Mouse (Mus musculus) CH12.LX (cell line): Measurements from ENCODE around the gene Il17c. TPM values are rescaled to one million over a fixed set of nuclear protein-coding genes. Genes with fewer than 3 reads are reported as not detected.
A peak's percentile ranks its signal among the peaks of the same experiment; 100 is the strongest.

Experiments used
- DNase-seq: peaks from one replicate; pipeline ENCODE4 v3.0.0-alpha.2; 2013; ENCODE audit errors: extremely low read depth
- H3K27ac ChIP-seq: 2 replicates; pipeline ENCODE4 v1.5.1; 2012; ENCODE audit warnings: low read depth, mild to moderate bottlenecking, control low read depth, moderate library complexity; ENCODE audit not compliant: insufficient read depth
- H3K27me3 ChIP-seq: replicated peaks from 2 replicates; pipeline ENCODE3; 2012; ENCODE audit warnings: inconsistent platforms
- H3K36me3 ChIP-seq, 2 experiments: replicated peaks in 1 of 2; 2 replicates each; pipeline versions ENCODE3 to v1.6.1; 2012; ENCODE audit warnings: inconsistent platforms in 1 of 2, low read length in 1 of 2, mild to moderate bottlenecking in 1 of 2, mixed read lengths in 1 of 2, moderate library complexity in 1 of 2; ENCODE audit not compliant: control insufficient read depth in 1 of 2, insufficient read depth in 1 of 2
- H3K4me1 ChIP-seq, 2 experiments: 2 replicates each; pipeline ENCODE4 v1.6.1; 2012; ENCODE audit warnings: inconsistent platforms in 1 of 2, moderate library complexity in 1 of 2; ENCODE audit not compliant: insufficient read depth in 2 of 2, control insufficient read depth in 1 of 2
- H3K4me2 ChIP-seq: 2 replicates; pipeline ENCODE4 v1.6.1; 2012; ENCODE audit warnings: low read depth, mild to moderate bottlenecking, control low read depth; ENCODE audit not compliant: poor library complexity, insufficient read depth, severe bottlenecking
- H3K4me3 ChIP-seq, 3 experiments: fragments of 150-350 bp in 1 of 3; sonication (generic) in 1 of 3; replicated peaks in 1 of 3; 2 replicates each; pipeline versions ENCODE3 to v1.5.1; 2011 to 2012; ENCODE audit warnings: low read depth in 2 of 3, low read length in 2 of 3, mild to moderate bottlenecking in 2 of 3, moderate library complexity in 2 of 3, control low read depth in 1 of 3, improper control_type of control experiment in 1 of 3, inconsistent platforms in 1 of 3, mixed read lengths in 1 of 3; ENCODE audit not compliant: poor library complexity in 1 of 3
- H3K79me2 ChIP-seq: replicated peaks from 2 replicates; pipeline ENCODE4 v1.6.1; 2012; ENCODE audit warnings: mild to moderate bottlenecking, moderate library complexity; ENCODE audit not compliant: control insufficient read depth, poor library complexity, insufficient read depth, severe bottlenecking; ENCODE audit errors: extremely low read depth
- H3K9ac ChIP-seq: 2 replicates; pipeline ENCODE4 v1.6.1; 2012; ENCODE audit warnings: low read depth, mild to moderate bottlenecking, control low read depth, moderate library complexity; ENCODE audit not compliant: insufficient read depth
- H3K9me3 ChIP-seq: replicated peaks from 2 replicates; pipeline ENCODE3; 2012; ENCODE audit warnings: low read length, inconsistent platforms, mixed read lengths
- CHD2 ChIP-seq: IDR thresholded peaks from 2 replicates; pipeline ENCODE4 v1.6.1; 2011; ENCODE audit warnings: low read length, improper control_type of control experiment
- CTCF ChIP-seq, 2 experiments: IDR thresholded peaks in 1 of 2; conservative IDR thresholded peaks in 1 of 2; 2 replicates each; pipeline ENCODE4 v1.5.1; 2011 to 2012; ENCODE audit warnings: low read depth in 2 of 2, low read length in 2 of 2, improper control_type of control experiment in 1 of 2, inconsistent platforms in 1 of 2, mild to moderate bottlenecking in 1 of 2, moderate library complexity in 1 of 2
- E2F4 ChIP-seq: IDR thresholded peaks from 2 replicates; pipeline ENCODE4 v1.6.1; 2011; ENCODE audit warnings: low read depth, low read length, improper control_type of control experiment; ENCODE audit not compliant: insufficient replicate concordance
- ELF1 ChIP-seq: IDR thresholded peaks from 2 replicates; pipeline ENCODE4 v1.6.1; 2014; ENCODE audit warnings: low read depth, mild to moderate bottlenecking, inconsistent platforms, low read length, improper control_type of control experiment
- ETS1 ChIP-seq: conservative IDR thresholded peaks from 2 replicates; pipeline ENCODE4 v1.6.1; 2012; ENCODE audit warnings: low read depth, mild to moderate bottlenecking, inconsistent platforms, low read length, improper control_type of control experiment, moderate library complexity
- GABPA ChIP-seq: IDR thresholded peaks from 2 replicates; pipeline ENCODE4 v1.6.1; 2012; ENCODE audit warnings: low read depth, low read length, improper control_type of control experiment, inconsistent platforms; ENCODE audit not compliant: insufficient replicate concordance
- HCFC1 ChIP-seq: IDR thresholded peaks from 2 replicates; pipeline ENCODE4 v1.6.1; 2012; ENCODE audit warnings: low read depth, mild to moderate bottlenecking, inconsistent platforms, low read length, improper control_type of control experiment
- JUND ChIP-seq: conservative IDR thresholded peaks from 2 replicates; pipeline ENCODE4 v1.6.1; 2011; ENCODE audit warnings: low read depth, low read length, improper control_type of control experiment
- MAFK ChIP-seq: IDR thresholded peaks from 2 replicates; pipeline ENCODE4 v1.6.1; 2011; ENCODE audit warnings: low read length, improper control_type of control experiment; ENCODE audit not compliant: insufficient replicate concordance
- MAX ChIP-seq: IDR thresholded peaks from 2 replicates; pipeline ENCODE4 v1.6.1; 2011; ENCODE audit warnings: low read length, improper control_type of control experiment
- MAZ ChIP-seq: IDR thresholded peaks from 2 replicates; pipeline ENCODE4 v1.6.1; 2012; ENCODE audit warnings: low read depth, mild to moderate bottlenecking, inconsistent platforms, low read length, improper control_type of control experiment, moderate library complexity
- MXI1 ChIP-seq: IDR thresholded peaks from 2 replicates; pipeline ENCODE4 v1.6.1; 2011; ENCODE audit warnings: mild to moderate bottlenecking, low read depth, low read length, improper control_type of control experiment
- NRF1 ChIP-seq: IDR thresholded peaks from 2 replicates; pipeline ENCODE4 v1.6.1; 2014; ENCODE audit warnings: low read depth, mild to moderate bottlenecking, inconsistent platforms, low read length, improper control_type of control experiment, moderate library complexity
- PAX5 ChIP-seq: IDR thresholded peaks from 2 replicates; pipeline ENCODE4 v1.6.1; 2012; ENCODE audit warnings: low read length, inconsistent platforms, mixed read lengths
- POLR2A ChIP-seq: IDR thresholded peaks from 2 replicates; pipeline ENCODE4 v1.6.1; 2011; ENCODE audit warnings: low read depth, mild to moderate bottlenecking, improper control_type of control experiment, low read length
- POLR2AphosphoS2 ChIP-seq: IDR thresholded peaks from 2 replicates; pipeline ENCODE4 v1.6.1; 2011; ENCODE audit warnings: low read depth, low read length, improper control_type of control experiment
- RAD21 ChIP-seq: IDR thresholded peaks from 2 replicates; pipeline ENCODE4 v1.6.1; 2011; ENCODE audit warnings: low read depth, mild to moderate bottlenecking, low read length, improper control_type of control experiment, moderate library complexity
- SIN3A ChIP-seq: IDR thresholded peaks from 2 replicates; pipeline ENCODE4 v1.6.1; 2012; ENCODE audit warnings: low read length, improper control_type of control experiment, inconsistent platforms
- SMC3 ChIP-seq: IDR thresholded peaks from 2 replicates; pipeline ENCODE4 v1.6.1; 2011; ENCODE audit warnings: low read depth, low read length, improper control_type of control experiment
- TCF12 ChIP-seq: IDR thresholded peaks from 2 replicates; pipeline ENCODE4 v1.6.1; 2014; ENCODE audit warnings: low read depth, mild to moderate bottlenecking, inconsistent platforms, low read length, improper control_type of control experiment
- USF1 ChIP-seq: IDR thresholded peaks from 2 replicates; pipeline ENCODE4 v1.6.1; 2014; ENCODE audit warnings: low read depth, mild to moderate bottlenecking, inconsistent platforms, low read length, improper control_type of control experiment
- USF2 ChIP-seq: conservative IDR thresholded peaks from 2 replicates; pipeline ENCODE4 v1.6.1; 2011; ENCODE audit warnings: low read depth, low read length, improper control_type of control experiment
- ZKSCAN1 ChIP-seq: IDR thresholded peaks from 2 replicates; pipeline ENCODE4 v1.6.1; 2012; ENCODE audit warnings: low read depth, inconsistent platforms, low read length, improper control_type of control experiment, borderline replicate concordance
- ZMIZ1 ChIP-seq: IDR thresholded peaks from 2 replicates; pipeline ENCODE4 v1.6.1; 2012; ENCODE audit warnings: low read depth, mild to moderate bottlenecking, inconsistent platforms, low read length, improper control_type of control experiment
- ZNF384 ChIP-seq: IDR thresholded peaks from 2 replicates; pipeline ENCODE4 v1.6.1; 2012; ENCODE audit warnings: low read depth, low read length, improper control_type of control experiment, inconsistent platforms
- dilution Hi-C: fragments of 300-500 bp; cut with MboI; formaldehyde crosslinking; loops from 2 replicates; pipeline ENCODE4 v1.14.3; 2020; ENCODE audit warnings: low sequenced_read_pairs; ENCODE audit not compliant: extremely low pct_unique_long_range_greater_than_20kb, extremely low pct_ligation_motif_present
- in situ Hi-C: fragments of 300-500 bp; cut with MboI; formaldehyde crosslinking; loops from 3 replicates; pipeline ENCODE4 v1.14.3; 2019; ENCODE audit warnings: low sequenced_read_pairs, low pct_ligation_motif_present, low pct_unique_long_range_greater_than_20kb, mixed read lengths
- polyA plus RNA-seq: library from polyadenylated mRNA; unstranded; fragments of >175 nt; gene quantifications from 2 replicates; pipeline ENCODE4 v1.2.1, GENCODE M21; 2012; ENCODE audit warnings: low read depth; ENCODE audit not compliant: insufficient read length
- total RNA-seq, 2 experiments: library from RNA; depleted of rRNA; stranded (reverse); fragments of 300-350 nt in 1 of 2; fragments of >200 nt in 1 of 2; gene quantifications; 2 replicates each; pipeline ENCODE4 v1.2.3; 2012 to 2014

Il17c gene
- total and polyA plus RNA-seq, 3 experiments, result 0.33 TPM; not detected in 2

DNA sequence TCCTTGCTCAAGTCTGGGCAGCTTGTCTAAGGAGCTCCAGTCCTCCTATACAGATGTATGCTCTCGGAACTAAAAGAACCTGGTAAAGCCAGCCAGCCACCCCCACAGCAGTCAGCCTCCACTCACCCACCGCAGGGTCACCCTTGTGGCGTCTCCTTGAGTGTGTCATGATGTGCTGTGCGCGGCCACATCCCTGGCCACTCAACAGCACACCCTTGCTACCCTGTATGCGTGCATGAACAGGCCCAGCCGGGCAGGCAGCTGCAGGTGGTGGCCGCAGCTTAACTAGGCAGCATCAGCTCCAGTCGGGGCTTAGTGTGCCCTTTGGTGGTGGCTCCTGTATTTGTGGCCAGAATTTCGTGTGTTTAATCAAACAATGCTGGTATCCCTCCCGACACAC is 35.4 kb downstream of the Il17c start:
- no peak overlapping the region for H3K9ac ChIP-seq
- no peak for TF ChIP-seq ETS1
- no peak for TF ChIP-seq E2F4
- no peak for TF ChIP-seq MAFK
- no peak for TF ChIP-seq MAZ
- TF ChIP-seq ZKSCAN1, result no peak
- TF ChIP-seq PAX5, result no peak
- TF ChIP-seq JUND, result no peak
- TF ChIP-seq MAX, result no peak
- TF ChIP-seq USF2, result no peak
- TF ChIP-seq CTCF (conservative IDR thresholded peaks at IDR 0.05 in 1 of 2, IDR thresholded peaks at IDR 0.05 in 1 of 2; ENCODE audit: low read depth in 2 of 2, low read length in 2 of 2), result no peak
- TF ChIP-seq USF1, result no peak
- TF ChIP-seq SMC3, result no peak
- no peak for TF ChIP-seq ZMIZ1
- no peak for TF ChIP-seq MXI1
- TF ChIP-seq ELF1, result no peak
- TF ChIP-seq GABPA, result no peak
- no peak for TF ChIP-seq RAD21
- TF ChIP-seq POLR2A, result no peak
- TF ChIP-seq POLR2AphosphoS2, result no peak
- no peak for TF ChIP-seq NRF1
- TF ChIP-seq, all 38 proteins: peak for 0
- H3K27me3 ChIP-seq, result peaks cover 41% of the 10 kb centered on the region
- in situ Hi-C loops, result no loop called here
- H3K27ac ChIP-seq, result no peak overlapping the region
- dilution Hi-C loops, result no loop called here
- H3K4me3 ChIP-seq, result no peak overlapping the region
- H3K79me2 ChIP-seq, result no peaks in the 10 kb centered on the region
- no peaks in the 10 kb centered on the region for H3K9me3 ChIP-seq
- no peaks in the 10 kb centered on the region for H3K36me3 ChIP-seq
- no peak overlapping the region for H3K4me2 ChIP-seq
- no peak for DNase-seq
- peaks cover 9 to 40% of the 10 kb centered on the region in 2 experiments for H3K4me1 ChIP-seq

DNA sequence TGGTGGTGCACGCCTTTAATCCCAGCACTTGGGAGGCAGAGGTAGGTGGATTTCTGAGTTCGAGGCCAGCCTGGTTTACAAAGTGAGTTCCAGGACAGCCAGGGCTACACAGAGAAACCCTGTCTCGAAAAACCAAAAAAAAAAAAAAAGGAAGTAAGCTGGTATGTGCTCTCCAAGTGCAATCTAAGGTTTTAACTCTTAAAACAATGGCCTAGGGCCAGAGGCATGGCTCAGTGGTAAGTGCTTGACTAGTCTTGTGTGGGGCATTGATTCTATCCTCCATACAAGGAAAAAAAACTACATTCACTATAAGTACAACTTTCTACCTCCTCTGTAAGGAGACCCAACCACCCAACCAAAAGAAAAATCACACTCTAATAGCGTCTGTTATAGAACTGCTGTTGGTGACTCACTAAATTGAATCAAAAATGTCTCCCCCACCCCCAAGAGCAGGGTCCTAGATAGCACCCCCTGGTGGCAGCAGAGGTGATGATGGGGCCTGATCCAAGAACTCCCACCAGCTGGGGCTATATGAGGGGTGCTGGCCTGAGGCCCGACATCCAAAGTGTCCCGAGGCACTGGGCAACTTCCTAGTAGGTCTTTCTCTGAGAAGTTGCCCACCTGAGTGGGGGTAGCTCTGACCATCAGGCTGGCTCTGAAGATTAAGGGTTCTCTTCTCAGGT is 37.5 kb downstream of the Il17c start:
- peaks cover 9 to 48% of the 10 kb centered on the region in 2 experiments for H3K4me1 ChIP-seq
- H3K9ac ChIP-seq, result no peak overlapping the region

More for the DNA sequence above, 37.5 kb downstream of the Il17c start:
- Histone ChIP-seq H3K27me3 (peaks cover 45% of the 10 kb centered on the region), H3K4me3 (no peak overlapping the region), H3K27ac (no peak overlapping the region), H3K79me2 (no peaks in the 10 kb centered on the region), H3K4me2 (no peak overlapping the region), H3K9me3 (peaks cover 3% of the 10 kb centered on the region), H3K36me3 (no peaks in the 10 kb centered on the region)
- no peak for DNase-seq
- dilution Hi-C loops, result no loop called here
- in situ Hi-C loops, result no loop called here
- TF ChIP-seq USF1, result no peak
- no peak for TF ChIP-seq HCFC1
- peak; percentile 34; the same call in 1 of the 2 replicates for TF ChIP-seq ZNF384
- peak; percentile 37; the same call in 1 of the 2 replicates for TF ChIP-seq SMC3
- TF ChIP-seq ELF1, result no peak
- no peak; the same call in 1 of the 2 replicates for TF ChIP-seq RAD21
- TF ChIP-seq SIN3A, result no peak
- no peak for TF ChIP-seq NRF1
- no peak for TF ChIP-seq TCF12
- no peak for TF ChIP-seq CHD2
- TF ChIP-seq ETS1, result no peak
- TF ChIP-seq CTCF (conservative IDR thresholded peaks at IDR 0.05 in 1 of 2, IDR thresholded peaks at IDR 0.05 in 1 of 2; ENCODE audit: low read depth in 2 of 2, low read length in 2 of 2), result peak; percentile 10 to 50; a peak in 2 of 4 replicates
